Mouse (Mus musculus) G1E (cell line): ENCODE measurements around the gene Rabep1. TPM values are rescaled to one million over a fixed set of nuclear protein-coding genes. Genes with fewer than 3 reads are reported as not detected.

Experiments
- ATAC-seq: 2 replicates; pipeline ENCODE4 v1.8.0; 2016; ENCODE audit warnings: mild to moderate bottlenecking; ENCODE audit not compliant: insufficient number of reproducible peaks, poor library complexity, low FRiP score, severe bottlenecking; ENCODE audit errors: extremely low read depth
- DNase-seq: peaks from one replicate; pipeline ENCODE4 v3.0.0; 2012; ENCODE audit warnings: low spot score
- H3K27me3 ChIP-seq: 2 replicates; pipeline ENCODE4 v1.6.1; 2012; ENCODE audit warnings: mild to moderate bottlenecking, low read length, inconsistent platforms; ENCODE audit not compliant: insufficient read depth
- H3K36me3 ChIP-seq: replicated peaks from 2 replicates; pipeline ENCODE3; 2012; ENCODE audit warnings: mild to moderate bottlenecking, inconsistent platforms
- H3K4me1 ChIP-seq: 2 replicates; pipeline ENCODE4 v1.6.1; 2012; ENCODE audit warnings: low read depth, low read length, inconsistent platforms, mixed read lengths; ENCODE audit not compliant: insufficient read depth
- H3K4me3 ChIP-seq: 2 replicates; pipeline ENCODE4 v1.5.1; 2012; ENCODE audit warnings: low read depth, mild to moderate bottlenecking, inconsistent platforms, low read length, moderate library complexity, mixed read lengths
- H3K9me3 ChIP-seq: replicated peaks from 2 replicates; pipeline ENCODE4 v1.6.1; 2012; ENCODE audit warnings: inconsistent platforms
- CTCF ChIP-seq: IDR thresholded peaks from 2 replicates; pipeline ENCODE4 v1.5.1; 2012; ENCODE audit warnings: low read depth, low read length, inconsistent platforms, mixed read lengths
- GATA1 ChIP-seq: IDR thresholded peaks from 2 replicates; pipeline ENCODE4 v1.6.1; 2012; ENCODE audit warnings: borderline replicate concordance, low read length, inconsistent platforms, mixed read lengths
- GATA2 ChIP-seq: IDR thresholded peaks from 2 replicates; pipeline ENCODE4 v1.6.1; 2012; ENCODE audit warnings: low read depth, low read length, inconsistent platforms, borderline replicate concordance
- POLR2AphosphoS5 ChIP-seq: IDR thresholded peaks from 2 replicates; pipeline ENCODE4 v1.6.1; 2012; ENCODE audit warnings: low read depth, low read length, inconsistent platforms; ENCODE audit not compliant: insufficient replicate concordance
- TAL1 ChIP-seq: conservative IDR thresholded peaks from 2 replicates; pipeline ENCODE4 v1.6.1; 2012; ENCODE audit warnings: low read depth, low read length, inconsistent platforms, mixed read lengths
- polyA plus RNA-seq: library from polyadenylated mRNA; stranded (reverse); fragments of >175 nt; gene quantifications from 2 replicates; pipeline ENCODE4 v1.2.3, GENCODE M21; 2012
- total RNA-seq, 2 experiments: library from RNA; stranded (forward) in 1 of 2; stranded (reverse) in 1 of 2; fragments of 200-1000 nt in 1 of 2; fragments of >200 nt in 1 of 2; fragmentation: Nextera tagmentation in 1 of 2; gene quantifications; 2 replicates each; pipeline ENCODE4 v1.2.3; 2014 to 2017

Rabep1 gene
- total and polyA plus RNA-seq, 3 experiments = 18.1 to 111 (median 50.1) TPM

- no peak for DNase-seq
- H3K4me1 ChIP-seq = peaks cover 84% of the 10 kb centered on the region
- ATAC-seq = no peak
- H3K4me3 ChIP-seq = no peak overlapping the region
- H3K27me3 ChIP-seq = no peaks in the 10 kb centered on the region
- H3K9me3 ChIP-seq = no peaks in the 10 kb centered on the region
- peaks cover 93% of the 10 kb centered on the region for H3K36me3 ChIP-seq
- TF ChIP-seq GATA1 (no peak), CTCF (no peak), TAL1 (no peak), GATA2 (no peak), POLR2AphosphoS5 (no peak)
Measured at GRCm38 (mm10) chr11:70977293-70977692, 132.7 kb downstream of the Rabep1 start.

- peak overlapping the region; percentile 96; the same call in 1 of the 2 replicates for H3K4me3 ChIP-seq
- TF ChIP-seq CTCF (no peak), POLR2AphosphoS5 (no peak), GATA1 (no peak), GATA2 (no peak), TAL1 (no peak)
- H3K4me1 ChIP-seq = peaks cover 67% of the 10 kb centered on the region
- DNase-seq (no peak), ATAC-seq (no peak)
- H3K9me3 ChIP-seq = no peaks in the 10 kb centered on the region
- peaks cover 83% of the 10 kb centered on the region for H3K36me3 ChIP-seq
- no peaks in the 10 kb centered on the region for H3K27me3 ChIP-seq
Measured at GRCm38 (mm10) chr11:70980232-70980631, 135.7 kb downstream of the Rabep1 start.

GRCm38 (mm10) chr11:70980751-70981510 is 136.4 kb downstream of the Rabep1 start:
- no peaks in the 10 kb centered on the region for H3K27me3 ChIP-seq
- H3K4me3 ChIP-seq = peak overlapping the region; percentile 96
- H3K9me3 ChIP-seq = no peaks in the 10 kb centered on the region
- TF ChIP-seq POLR2AphosphoS5 (no peak), GATA1 (no peak), CTCF (no peak), GATA2 (no peak), TAL1 (no peak)
- DNase-seq (no peak), ATAC-seq (no peak)
- peaks cover 60% of the 10 kb centered on the region for H3K4me1 ChIP-seq
- H3K36me3 ChIP-seq = peaks cover 83% of the 10 kb centered on the region

- no peaks in the 10 kb centered on the region for H3K9me3 ChIP-seq
- TF ChIP-seq POLR2AphosphoS5 (no peak), CTCF (no peak), TAL1 (no peak), GATA1 (no peak), GATA2 (no peak)
- ATAC-seq (no peak), DNase-seq (no peak)
- H3K4me1 ChIP-seq = peaks cover 49% of the 10 kb centered on the region
- H3K36me3 ChIP-seq = peaks cover 83% of the 10 kb centered on the region
- peak overlapping the region; percentile 96 for H3K4me3 ChIP-seq
- no peaks in the 10 kb centered on the region for H3K27me3 ChIP-seq
Measured at GRCm38 (mm10) chr11:70982030-70982429, 137.5 kb downstream of the Rabep1 start.

GRCm38 (mm10) chr11:70982557-70983228 is 138.1 kb downstream of the Rabep1 start, which contains the start of gene C1qbp:
Gene C1qbp, minus strand, starts transcription at chr11:70983026.
- ATAC-seq (peak; percentile 77), DNase-seq (peak; percentile 87)
- H3K27me3 ChIP-seq = no peaks in the 10 kb centered on the region
- peak within 1 kb of the TSS; percentile 96 for H3K4me3 ChIP-seq
- H3K36me3 ChIP-seq = peaks cover 83% of the 10 kb centered on the region
- TF ChIP-seq GATA1 = no peak
- no peak for TF ChIP-seq TAL1
- TF ChIP-seq GATA2 = no peak
- TF ChIP-seq CTCF = peak; percentile 86
- peaks cover 44% of the 10 kb centered on the region for H3K4me1 ChIP-seq
- no peaks in the 10 kb centered on the region for H3K9me3 ChIP-seq

Other genes with a start within 250 kb of the Rabep1 start
- gene 4930544D05Rik, start 228.9 kb upstream of the Rabep1 start, total RNA-seq (2014; fragmentation: Nextera tagmentation) = not detected in 2 replicates
- not detected in 2 replicates for gene 4930544D05Rik, start 228.9 kb upstream of the Rabep1 start, total RNA-seq (2017)
- not detected in 2 replicates for gene 4930544D05Rik, start 228.9 kb upstream of the Rabep1 start, polyA plus RNA-seq
- not detected in 2 replicates for gene Chrne, start 225.6 kb upstream of the Rabep1 start, total RNA-seq (2014; fragmentation: Nextera tagmentation)
- not detected in 2 replicates for gene Chrne, start 225.6 kb upstream of the Rabep1 start, total RNA-seq (2017)
- not detected in 2 replicates for gene Chrne, start 225.6 kb upstream of the Rabep1 start, polyA plus RNA-seq
- gene Gp1ba, start 205.7 kb upstream of the Rabep1 start, total RNA-seq (2014; fragmentation: Nextera tagmentation) = 1.1 and 3.1 TPM in 2 replicates
- gene Gp1ba, start 205.7 kb upstream of the Rabep1 start, total RNA-seq (2017) = 2.8 and 3.4 TPM in 2 replicates
- 9.0 TPM in 2 replicates for gene Gp1ba, start 205.7 kb upstream of the Rabep1 start, polyA plus RNA-seq
- gene Rnf167, start 197.5 kb upstream of the Rabep1 start, total RNA-seq (2014; fragmentation: Nextera tagmentation) = 63.7 and 115 TPM in 2 replicates
- gene Rnf167, start 197.5 kb upstream of the Rabep1 start, total RNA-seq (2017) = 62.3 and 64.1 TPM in 2 replicates
- 62.6 and 81.3 TPM in 2 replicates for gene Rnf167, start 197.5 kb upstream of the Rabep1 start, polyA plus RNA-seq
- 42.8 and 72.7 TPM in 2 replicates for gene Slc25a11, start 197.3 kb upstream of the Rabep1 start, total RNA-seq (2014; fragmentation: Nextera tagmentation)
- gene Slc25a11, start 197.3 kb upstream of the Rabep1 start, total RNA-seq (2017) = 125 and 144 TPM in 2 replicates
- 50.6 and 59.2 TPM in 2 replicates for gene Slc25a11, start 197.3 kb upstream of the Rabep1 start, polyA plus RNA-seq
- 804 and 991 TPM in 2 replicates for gene Pfn1, start 190.1 kb upstream of the Rabep1 start, total RNA-seq (2014; fragmentation: Nextera tagmentation)
- gene Pfn1, start 190.1 kb upstream of the Rabep1 start, total RNA-seq (2017) = 724 and 774 TPM in 2 replicates
- 3,649 and 4,709 TPM in 2 replicates for gene Pfn1, start 190.1 kb upstream of the Rabep1 start, polyA plus RNA-seq
- gene Eno3, start 187.6 kb upstream of the Rabep1 start, total RNA-seq (2014; fragmentation: Nextera tagmentation) = 19.0 and 25.3 TPM in 2 replicates
- 21.9 and 24.5 TPM in 2 replicates for gene Eno3, start 187.6 kb upstream of the Rabep1 start, total RNA-seq (2017)
- gene Eno3, start 187.6 kb upstream of the Rabep1 start, polyA plus RNA-seq = 3.1 and 5.7 TPM in 2 replicates
- gene Spag7, start 175.4 kb upstream of the Rabep1 start, total RNA-seq (2014; fragmentation: Nextera tagmentation) = 64.2 and 66.9 TPM in 2 replicates
- gene Spag7, start 175.4 kb upstream of the Rabep1 start, total RNA-seq (2017) = 64.6 and 81.5 TPM in 2 replicates
- 152 and 196 TPM in 2 replicates for gene Spag7, start 175.4 kb upstream of the Rabep1 start, polyA plus RNA-seq
- gene Camta2, start 156.7 kb upstream of the Rabep1 start, total RNA-seq (2014; fragmentation: Nextera tagmentation) = 21.1 and 25.4 TPM in 2 replicates
- 3.5 and 5.3 TPM in 2 replicates for gene Camta2, start 156.7 kb upstream of the Rabep1 start, total RNA-seq (2017)
- gene Camta2, start 156.7 kb upstream of the Rabep1 start, polyA plus RNA-seq = 14.7 and 21.2 TPM in 2 replicates
- 3.7 and 5.2 TPM in 2 replicates for gene Inca1, start 144.6 kb upstream of the Rabep1 start, total RNA-seq (2014; fragmentation: Nextera tagmentation)
- gene Inca1, start 144.6 kb upstream of the Rabep1 start, total RNA-seq (2017) = 0.93 and 1.2 TPM in 2 replicates
- gene Inca1, start 144.6 kb upstream of the Rabep1 start, polyA plus RNA-seq = 0.24 and 0.36 TPM in 2 replicates
- gene Kif1c, start 144.2 kb upstream of the Rabep1 start, total RNA-seq (2014; fragmentation: Nextera tagmentation) = 11.6 and 11.7 TPM in 2 replicates
- gene Kif1c, start 144.2 kb upstream of the Rabep1 start, total RNA-seq (2017) = 12.3 and 13.9 TPM in 2 replicates
- 30.4 and 38.8 TPM in 2 replicates for gene Kif1c, start 144.2 kb upstream of the Rabep1 start, polyA plus RNA-seq
- 12.8 TPM in 2 replicates for gene Zfp3, start 80.6 kb upstream of the Rabep1 start, total RNA-seq (2014; fragmentation: Nextera tagmentation)
- 5.4 and 5.6 TPM in 2 replicates for gene Zfp3, start 80.6 kb upstream of the Rabep1 start, total RNA-seq (2017)
- gene Zfp3, start 80.6 kb upstream of the Rabep1 start, polyA plus RNA-seq = 2.6 and 2.8 TPM in 2 replicates
- not detected in 2 replicates for gene Scimp, start 32.2 kb upstream of the Rabep1 start, total RNA-seq (2014; fragmentation: Nextera tagmentation)
- not detected in 2 replicates for gene Scimp, start 32.2 kb upstream of the Rabep1 start, total RNA-seq (2017)
- gene Scimp, start 32.2 kb upstream of the Rabep1 start, polyA plus RNA-seq = not detected in 2 replicates
- 154 and 178 TPM in 2 replicates for gene Nup88, start 125.2 kb downstream of the Rabep1 start, total RNA-seq (2014; fragmentation: Nextera tagmentation)
- 145 and 193 TPM in 2 replicates for gene Nup88, start 125.2 kb downstream of the Rabep1 start, total RNA-seq (2017)
- gene Nup88, start 125.2 kb downstream of the Rabep1 start, polyA plus RNA-seq = 81.1 and 103 TPM in 2 replicates
- gene Rpain, start 125.4 kb downstream of the Rabep1 start, total RNA-seq (2014; fragmentation: Nextera tagmentation) = 30.9 and 45.8 TPM in 2 replicates
- gene Rpain, start 125.4 kb downstream of the Rabep1 start, total RNA-seq (2017) = 73.4 and 94.2 TPM in 2 replicates
- gene Rpain, start 125.4 kb downstream of the Rabep1 start, polyA plus RNA-seq = 5.8 and 14.9 TPM in 2 replicates
- gene C1qbp, start 138.2 kb downstream of the Rabep1 start, total RNA-seq (2014; fragmentation: Nextera tagmentation) = 271 and 277 TPM in 2 replicates
- gene C1qbp, start 138.2 kb downstream of the Rabep1 start, total RNA-seq (2017) = 67.7 and 75.2 TPM in 2 replicates
- gene C1qbp, start 138.2 kb downstream of the Rabep1 start, polyA plus RNA-seq = 753 and 1,114 TPM in 2 replicates
- gene Dhx33, start 159.7 kb downstream of the Rabep1 start, total RNA-seq (2014; fragmentation: Nextera tagmentation) = 24.3 and 28.4 TPM in 2 replicates
- 32.7 and 37.4 TPM in 2 replicates for gene Dhx33, start 159.7 kb downstream of the Rabep1 start, total RNA-seq (2017)
- gene Dhx33, start 159.7 kb downstream of the Rabep1 start, polyA plus RNA-seq = 11.6 and 15.9 TPM in 2 replicates
- 47.7 and 50.2 TPM in 2 replicates for gene Mis12, start 174.8 kb downstream of the Rabep1 start, total RNA-seq (2014; fragmentation: Nextera tagmentation)
- 37.8 and 52.7 TPM in 2 replicates for gene Mis12, start 174.8 kb downstream of the Rabep1 start, total RNA-seq (2017)
- 3.9 and 4.9 TPM in 2 replicates for gene Mis12, start 174.8 kb downstream of the Rabep1 start, polyA plus RNA-seq
- 27.2 and 33.3 TPM in 2 replicates for gene Derl2, start 175.1 kb downstream of the Rabep1 start, total RNA-seq (2014; fragmentation: Nextera tagmentation)
- 40.6 and 42.1 TPM in 2 replicates for gene Derl2, start 175.1 kb downstream of the Rabep1 start, total RNA-seq (2017)
- gene Derl2, start 175.1 kb downstream of the Rabep1 start, polyA plus RNA-seq = 14.1 and 18.5 TPM in 2 replicates
- gene 6330403K07Rik, start 188.7 kb downstream of the Rabep1 start, total RNA-seq (2014; fragmentation: Nextera tagmentation) = not detected in 2 replicates
- gene 6330403K07Rik, start 188.7 kb downstream of the Rabep1 start, total RNA-seq (2017) = 0.16 TPM in 1 of 2 replicates, not detected in the other
- gene 6330403K07Rik, start 188.7 kb downstream of the Rabep1 start, polyA plus RNA-seq = not detected in 2 replicates